Mouse (Mus musculus): ENCODE measurements around the gene Tmem131.

GRCm38 (mm10) chr1:36789416-36789815 is 154.1 kb downstream of the Tmem131 start:
- no peak for TF ChIP-seq POLR2A (IDR thresholded peaks at IDR 0.05; ENCODE audit: borderline replicate concordance, extremely low read depth, low read depth, low read length)
- no peak for TF ChIP-seq CTCF (IDR thresholded peaks at IDR 0.05; ENCODE audit: insufficient read depth, low read length)
